Mouse (Mus musculus) 3T3-L1 (cell line): ENCODE measurements around the gene Rapgef5.
"Not testable (repeated sequence)": the region's sequence is repeated elsewhere in the genome, so short reads cannot be mapped to it uniquely, and the experiment has no call there.

Source experiments
- DNase-seq: peaks from one replicate; pipeline ENCODE4 v3.0.0-alpha.2; 2015; ENCODE audit warnings: low read depth, low spot score

Gene Rapgef5

GRCm38 (mm10) chr12:117763247-117763646 is 247.0 kb downstream of the Rapgef5 start:
- DNase-seq: no peak

DNA sequence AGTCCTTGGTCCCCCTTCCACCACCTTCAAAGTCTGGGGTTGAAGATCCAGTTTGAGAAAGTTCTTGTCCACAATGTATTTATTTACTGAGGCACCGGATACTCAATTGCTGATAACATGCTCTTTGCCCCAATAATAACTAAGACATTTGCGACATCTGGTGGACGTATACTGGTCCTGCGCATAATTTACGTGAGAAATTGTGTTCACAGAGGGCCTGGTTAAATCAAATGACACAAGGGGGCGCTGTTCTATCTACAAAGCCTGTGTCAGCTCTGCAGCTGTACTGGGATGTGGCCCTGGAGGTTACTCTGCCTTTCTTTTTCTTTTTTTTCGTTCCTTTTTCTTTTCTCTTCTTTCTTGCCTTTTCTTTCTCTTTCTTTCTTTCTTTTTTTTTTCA is 248.6 kb downstream of the Rapgef5 start:
- peak; percentile 89 for DNase-seq

GRCm38 (mm10) chr12:117769113-117769512 is 252.8 kb downstream of the Rapgef5 start:
- DNase-seq: peak; percentile 79

DNA sequence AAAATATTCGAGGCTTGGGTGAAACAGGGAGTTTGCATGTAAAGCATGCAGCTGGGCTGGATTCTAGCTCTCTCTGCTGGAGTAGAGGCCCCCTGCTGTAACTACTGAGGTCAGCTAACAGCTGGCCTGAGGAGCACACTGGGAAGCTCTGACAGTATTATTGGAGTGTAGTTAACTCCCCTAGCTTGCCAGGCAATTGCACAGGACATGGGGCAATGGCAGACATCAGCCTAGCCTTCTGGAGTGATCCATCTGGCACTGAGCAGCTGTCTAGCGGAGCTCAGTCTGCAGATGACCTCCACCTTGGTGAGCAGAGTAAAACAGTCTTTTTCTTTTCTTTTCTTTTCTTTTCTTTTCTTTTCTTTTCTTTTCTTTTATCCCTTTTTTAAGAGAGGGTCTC is 253.9 kb downstream of the Rapgef5 start:
- no peak for DNase-seq

DNA sequence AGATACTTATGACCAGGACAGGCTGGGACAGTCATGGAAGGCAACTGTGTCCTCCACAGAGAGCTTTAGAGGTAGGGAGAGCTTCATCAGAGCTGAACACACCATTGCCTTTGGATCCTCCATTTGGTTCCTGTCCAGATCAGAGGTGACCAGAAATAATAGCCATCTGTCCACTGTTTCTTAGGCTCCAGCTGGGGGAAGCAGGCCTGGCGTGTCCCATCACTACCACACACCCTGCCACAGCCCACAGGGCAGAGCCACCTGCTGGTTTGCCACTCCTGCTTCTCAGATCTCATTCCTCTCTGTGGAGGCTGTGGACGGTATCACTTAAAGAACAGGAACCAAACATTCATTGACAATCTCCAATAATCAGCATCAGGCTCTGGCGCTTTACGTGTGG is 254.9 kb downstream of the Rapgef5 start:
- DNase-seq: no peak

DNA sequence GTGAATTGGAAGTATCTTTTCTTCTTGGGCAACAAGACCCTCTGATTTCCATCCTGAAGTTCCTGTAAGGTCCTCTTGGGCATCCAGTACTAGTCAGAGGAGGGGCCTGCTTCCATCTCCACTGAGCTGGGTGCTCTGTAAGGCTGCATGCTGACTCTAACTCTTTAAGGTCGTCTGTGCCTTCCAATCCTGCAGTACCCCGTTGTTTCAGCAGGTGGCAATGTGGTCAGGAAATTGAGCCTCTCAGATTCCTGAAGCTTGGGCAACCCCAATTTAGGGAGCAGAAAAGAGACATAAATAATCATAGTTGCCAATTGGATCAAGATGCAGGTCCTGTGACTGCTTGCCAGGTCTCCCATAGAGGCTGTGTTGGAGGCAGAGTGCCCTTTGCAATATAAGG is 256.4 kb downstream of the Rapgef5 start:
- peak; percentile 73 for DNase-seq

DNA sequence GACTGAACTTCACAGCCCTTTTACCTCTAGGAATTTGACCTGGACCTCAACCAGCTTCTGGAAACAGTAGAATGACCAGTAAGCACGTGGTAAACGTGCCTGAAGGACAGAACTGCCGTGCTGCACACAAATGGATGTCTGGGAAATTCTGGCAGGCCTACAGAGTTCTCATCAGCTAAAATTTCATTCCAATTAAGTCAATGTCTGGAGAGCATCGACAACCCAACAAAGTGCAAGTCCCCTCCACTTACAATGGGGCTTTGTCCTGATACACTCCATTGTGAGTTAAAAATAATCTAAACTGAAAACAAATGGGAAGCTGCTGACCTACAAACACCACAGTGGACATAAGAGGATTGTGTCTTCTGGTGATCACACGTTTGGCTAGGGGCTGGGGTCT is 260.6 kb downstream of the Rapgef5 start:
- DNase-seq: no peak

GRCm38 (mm10) chr12:117781360-117781759 is 265.1 kb downstream of the Rapgef5 start:
- DNase-seq: no peak

DNA sequence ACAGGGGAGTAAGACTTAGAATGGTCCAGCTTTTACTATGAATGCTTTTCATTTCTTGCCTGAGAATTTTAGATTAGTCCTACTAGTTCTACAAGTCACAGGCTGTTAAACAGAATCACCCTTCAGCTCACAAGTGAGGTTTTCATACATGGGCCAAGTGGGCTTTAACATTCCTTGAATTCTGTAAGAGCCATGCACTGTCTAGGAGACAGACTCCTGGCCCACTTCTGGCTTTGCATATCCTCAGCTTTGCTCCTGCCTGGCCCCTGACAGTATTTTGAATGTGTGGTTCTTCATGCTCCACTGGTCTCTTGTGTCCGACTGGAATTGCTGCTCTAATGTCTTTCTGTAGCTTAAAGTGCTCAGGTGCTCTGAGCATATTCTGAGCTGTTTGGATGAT is 267.1 kb downstream of the Rapgef5 start:
- no peak for DNase-seq

- DNase-seq: no peak
Observed at GRCm38 (mm10) chr12:117786621-117787020, 270.3 kb downstream of the Rapgef5 start.

DNA sequence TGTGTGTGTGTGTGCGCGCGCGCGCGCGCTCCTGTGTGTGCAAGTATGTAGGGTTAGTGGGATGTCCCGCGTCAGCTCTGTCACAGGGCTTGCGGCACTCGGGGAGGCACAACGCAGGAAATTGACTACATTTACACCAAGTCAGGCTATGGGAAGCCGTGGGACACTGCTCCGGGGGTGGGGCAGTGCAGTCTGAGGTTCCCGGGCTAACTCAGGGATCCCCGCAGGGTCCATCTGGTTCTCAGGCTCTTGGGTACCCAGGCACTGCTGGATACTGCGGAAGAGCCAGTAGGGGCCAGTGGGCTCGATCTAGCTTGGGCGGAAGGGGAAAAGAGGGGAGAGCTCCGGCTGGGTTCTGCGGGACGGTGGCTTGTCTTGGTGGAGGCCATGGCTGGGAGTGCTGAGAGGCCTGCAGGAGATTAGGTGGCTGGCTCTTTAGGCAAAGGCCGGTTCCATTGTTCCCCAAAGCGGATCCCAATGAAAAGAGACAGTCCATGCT is 272.3 kb downstream of the Rapgef5 start:
- DNase-seq: no peak

DNA sequence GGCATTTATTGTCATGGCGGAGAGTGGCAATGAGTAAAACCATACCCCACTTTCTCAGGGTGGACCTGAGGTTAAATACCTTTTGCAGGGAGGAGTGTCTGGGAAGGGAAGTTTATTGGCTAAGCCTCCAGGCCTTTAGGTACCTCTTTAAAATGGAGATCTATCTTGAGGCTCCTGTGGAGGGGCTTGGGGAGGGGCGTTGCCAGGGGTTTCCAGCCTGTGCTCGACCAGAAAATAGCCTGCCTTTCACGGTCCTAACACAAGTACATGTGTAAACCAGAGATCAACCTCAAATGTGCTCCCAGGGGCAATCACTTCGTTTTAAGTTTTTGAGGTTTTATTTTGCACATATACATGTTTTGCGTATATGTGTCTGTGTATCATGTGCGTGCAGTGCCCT is 272.7 kb downstream of the Rapgef5 start:
- DNase-seq: no peak

DNA sequence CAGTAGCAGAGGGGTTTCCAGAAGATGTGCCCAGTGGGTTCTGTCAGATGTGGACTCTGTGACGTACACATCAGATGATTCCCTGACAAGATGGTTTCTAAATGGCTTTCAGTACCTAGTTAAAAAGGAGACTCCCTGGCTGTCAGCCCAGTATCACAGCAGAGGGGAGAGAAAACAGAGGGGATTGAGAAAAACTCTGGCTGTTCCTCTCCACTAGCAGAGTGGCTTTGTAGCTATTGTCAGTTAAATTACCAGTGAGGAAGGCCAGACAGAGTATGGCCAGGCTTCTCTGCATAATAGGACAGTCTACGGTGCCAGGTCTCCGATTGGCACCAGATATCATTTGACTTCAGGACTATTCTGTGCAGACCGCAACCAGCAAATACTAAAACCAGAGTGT is 279.0 kb downstream of the Rapgef5 start:
- no peak for DNase-seq

- not testable (repeated sequence) for DNase-seq
Observed at GRCm38 (mm10) chr12:117803989-117804388, 287.7 kb downstream of the Rapgef5 start, which contains the start of gene Cdca7l. Gene Cdca7l (plus strand): TSS chr12:117804289.

DNA sequence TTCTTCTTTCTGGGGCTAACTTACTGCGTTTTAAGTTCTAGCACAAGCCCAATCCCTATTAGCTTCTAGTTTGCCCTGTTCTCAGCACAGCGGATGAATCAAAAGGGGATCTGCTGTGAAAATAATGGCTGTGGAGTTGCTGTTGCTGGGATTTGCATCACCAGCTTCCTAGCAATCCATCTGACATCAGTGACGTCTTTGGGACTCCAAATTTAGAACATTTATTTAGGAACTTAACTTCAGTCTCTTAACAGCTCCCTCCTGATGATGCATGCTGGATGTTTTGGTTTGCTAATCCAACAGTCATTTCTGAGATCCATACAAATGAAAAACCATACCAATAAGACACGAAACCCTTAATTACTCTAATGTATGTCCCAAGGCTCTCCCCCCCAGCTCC is 289.3 kb downstream of the Rapgef5 start:
- no peak for DNase-seq

DNA sequence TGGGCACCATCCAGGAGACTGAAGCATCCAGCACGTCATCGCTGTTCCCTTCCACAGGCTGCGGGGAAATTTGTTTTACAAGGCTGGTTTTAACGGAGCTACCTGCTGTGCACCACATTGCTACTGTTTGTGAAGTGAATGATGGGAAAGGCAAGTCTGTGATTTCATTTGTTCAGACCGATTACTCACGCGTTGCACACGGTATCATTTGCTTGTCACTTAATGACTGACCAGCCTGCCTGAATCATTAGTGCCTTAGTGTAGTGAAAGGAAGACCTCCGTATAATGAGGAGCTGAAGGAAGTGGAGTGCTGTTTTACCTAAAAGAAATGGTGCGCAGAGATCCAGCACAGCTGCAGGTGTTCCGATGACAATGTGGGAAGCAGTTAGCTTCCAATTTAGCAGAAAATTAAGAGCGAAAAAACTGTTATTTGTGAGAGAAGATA is 289.8 kb downstream of the Rapgef5 start:
- no peak for DNase-seq

DNA sequence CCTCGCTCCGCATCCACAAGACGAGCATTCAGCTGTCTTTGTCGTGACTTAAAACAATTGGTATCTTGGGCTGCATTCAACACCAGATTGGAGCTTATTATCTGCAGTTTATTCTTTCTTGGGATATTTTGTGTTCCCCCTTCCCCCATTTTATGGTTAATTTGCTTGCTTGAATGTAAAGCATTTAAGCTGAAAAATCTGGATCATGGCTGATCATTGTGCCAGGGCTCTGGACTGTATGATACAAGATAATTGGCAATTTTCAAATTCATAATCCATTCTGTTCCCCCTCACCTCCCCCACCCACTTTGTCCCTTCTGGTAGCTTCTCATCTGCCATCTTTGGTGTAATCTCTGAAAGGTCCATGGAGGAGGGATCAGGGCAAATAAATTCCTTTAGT is 290.2 kb downstream of the Rapgef5 start:
- DNase-seq: no peak

- DNase-seq: no peak
Observed at GRCm38 (mm10) chr12:117807637-117808036, 291.4 kb downstream of the Rapgef5 start.

DNA sequence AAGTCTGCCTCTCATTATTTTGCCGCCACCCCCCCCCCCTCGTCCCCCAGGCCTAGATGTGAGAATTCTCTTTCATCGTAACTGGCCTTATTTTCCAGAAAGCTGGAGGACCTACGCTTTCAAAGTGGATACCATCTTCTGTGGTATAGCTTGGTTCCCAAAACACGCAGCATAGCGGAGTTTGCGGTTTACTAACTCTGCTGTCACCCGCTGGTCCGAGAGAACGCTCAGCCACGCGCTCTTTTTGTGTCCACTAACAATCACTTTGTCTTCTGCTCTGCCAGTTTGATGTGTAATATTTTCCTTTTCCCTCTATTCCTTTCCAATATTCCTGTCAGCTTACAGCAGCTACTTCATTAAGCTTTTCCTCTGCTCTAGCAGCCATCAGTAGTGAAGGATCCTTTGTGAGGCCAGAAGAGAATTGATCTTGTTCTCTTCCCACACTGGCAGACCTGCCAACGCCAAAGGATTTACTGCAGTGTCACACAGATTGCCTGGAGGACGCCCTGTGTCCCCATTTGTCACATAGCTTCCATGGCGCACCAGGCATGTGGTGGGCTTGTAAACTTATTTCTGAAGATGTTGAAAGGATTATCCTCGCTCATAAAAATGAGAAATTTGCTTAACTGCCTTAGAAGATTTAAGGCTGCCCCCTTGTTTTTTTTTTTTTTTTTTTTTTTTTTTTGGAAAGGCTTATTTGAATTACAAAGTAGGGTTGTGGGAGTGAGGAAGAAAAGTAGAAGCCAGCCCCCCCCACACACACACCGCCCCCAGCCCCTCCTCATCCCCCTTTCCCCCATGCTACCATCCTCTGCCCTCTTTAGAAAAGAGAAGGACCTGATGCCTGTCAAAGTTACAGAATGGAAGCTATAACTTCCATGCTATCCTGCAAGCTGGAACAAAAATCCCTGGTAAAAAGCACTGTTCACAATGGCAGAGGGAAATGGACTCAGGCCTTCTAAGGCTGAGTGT is 292.4 kb downstream of the Rapgef5 start:
- no peak for DNase-seq
